Mouse (Mus musculus) liver, embryonic 11.5 days (tissue): ENCODE results near the gene Baz2b. TPM values are rescaled to one million over a fixed set of nuclear protein-coding genes. Genes with fewer than 3 reads are reported as not detected.
A peak's percentile ranks its signal among the peaks of the same experiment; 100 is the strongest.

Source experiments
- ATAC-seq: fragments of 200-750 bp; cut with Nextera tagmentation; replicated peaks from 2 replicates; pipeline ENCODE4 v1.8.0; 2017; ENCODE audit warnings: moderate number of reproducible peaks, mild to moderate bottlenecking, moderate TSS enrichment, moderate library complexity; ENCODE audit not compliant: low FRiP score
- DNase-seq: peaks from one replicate; pipeline ENCODE4 v3.0.0-alpha.2; 2017; ENCODE audit warnings: low spot score
- H3K27ac ChIP-seq: fragments of 300-500 bp; sonication (generic); 2 replicates; pipeline ENCODE4 v1.5.1; 2014; ENCODE audit warnings: mild to moderate bottlenecking, low read depth, low read length, control low read depth
- H3K27me3 ChIP-seq: fragments of 300-500 bp; sonication (generic); replicated peaks from 2 replicates; pipeline ENCODE4 v1.6.1; 2014; ENCODE audit warnings: low read length, mixed read lengths; ENCODE audit not compliant: control insufficient read depth, insufficient read depth
- H3K36me3 ChIP-seq: fragments of 300-500 bp; sonication (generic); 2 replicates; pipeline ENCODE4 v1.6.1; 2014; ENCODE audit warnings: mild to moderate bottlenecking, low read length, moderate library complexity, mixed read lengths; ENCODE audit not compliant: control insufficient read depth, insufficient read depth
- H3K4me1 ChIP-seq: fragments of 300-500 bp; sonication (generic); replicated peaks from 2 replicates; pipeline ENCODE4 v1.6.1; 2014; ENCODE audit warnings: low read length, mixed read lengths; ENCODE audit not compliant: control insufficient read depth, insufficient read depth
- H3K4me2 ChIP-seq: fragments of 300-500 bp; sonication (generic); 2 replicates; pipeline ENCODE4 v1.6.1; 2014; ENCODE audit warnings: mild to moderate bottlenecking, control low read depth, moderate library complexity
- H3K4me3 ChIP-seq: fragments of 300-500 bp; sonication (generic); 2 replicates; pipeline ENCODE4 v1.5.1; 2014; ENCODE audit warnings: low read depth, low read length, control low read depth
- H3K9ac ChIP-seq: fragments of 300-500 bp; sonication (generic); 2 replicates; pipeline ENCODE4 v1.6.1; 2014; ENCODE audit warnings: low read depth, low read length, control low read depth
- H3K9me3 ChIP-seq: fragments of 300-500 bp; sonication (generic); 2 replicates; pipeline ENCODE4 v1.6.1; 2016; ENCODE audit warnings: low read length, inconsistent platforms, mixed read lengths; ENCODE audit not compliant: control insufficient read depth
- WGBS: fragments of 180-500 bp; shearing (Covaris S2); extraction: QIAGEN DNeasy Blood & Tissue Kit; methylation state at CpG from one replicate; pipeline ENCODE4 v1.1.7; 2014; 5-methylcytosine and 5-hydroxymethylcytosine counted together
- polyA plus RNA-seq: library from polyadenylated mRNA; unstranded; fragments of >200 nt; fragmentation: Nextera tagmentation; extraction: Ambion mirVana; gene quantifications from 2 replicates; pipeline ENCODE4 v1.2.1, GENCODE M21; 2014

Baz2b gene
- polyA plus RNA-seq, 1 experiment from 2014 or later: 35.2 TPM

DNA sequence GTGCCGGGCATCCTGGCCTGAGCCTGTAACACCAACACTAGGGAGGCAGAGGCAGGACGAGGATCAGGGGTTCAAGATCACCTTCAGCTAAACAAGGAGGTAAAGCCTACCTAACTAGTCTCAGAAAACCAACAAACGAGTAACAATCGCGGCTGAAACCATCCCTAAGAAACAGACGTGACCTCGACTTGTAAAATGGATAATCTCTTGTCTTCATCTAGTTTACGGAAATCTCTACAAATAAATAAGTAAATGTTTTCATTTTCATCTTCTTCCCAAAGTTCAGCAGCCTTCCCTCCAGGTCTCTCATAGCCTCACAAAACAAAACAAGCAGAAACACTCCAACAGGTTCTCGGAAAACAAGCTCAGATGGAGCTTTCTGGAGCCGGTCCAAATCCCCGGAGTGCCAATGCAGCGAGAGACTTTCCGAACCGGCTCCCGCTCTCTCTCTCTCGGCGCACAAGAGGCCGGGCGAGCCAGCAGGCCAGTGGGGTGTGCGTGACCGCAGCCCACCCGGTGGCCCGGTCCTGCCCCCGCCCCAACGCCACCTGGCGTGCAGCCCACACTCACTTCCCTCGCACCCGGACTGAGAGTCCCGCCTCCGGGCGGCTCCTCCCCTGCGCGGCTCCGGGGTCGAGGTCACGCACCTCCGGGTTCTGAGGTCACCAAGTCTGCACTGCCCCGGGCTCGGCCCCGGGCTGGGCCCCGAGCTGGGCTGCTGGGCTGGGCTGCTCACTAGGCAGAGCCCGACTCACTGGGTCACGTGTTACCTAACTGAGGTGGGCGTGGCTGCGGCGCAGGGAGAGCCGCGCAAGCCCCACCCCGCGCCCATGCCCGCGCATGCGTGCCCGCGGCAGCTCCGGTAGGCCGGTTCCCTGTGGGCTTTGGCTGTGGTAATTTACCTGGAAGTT, 327.6 kb downstream of the Baz2b start, which contains the start of gene Wdsub1:
TSS of gene Wdsub1 (minus strand) at position 761 of the 911 bp plus-strand sequence.
- DNase-seq (peak; percentile 91), ATAC-seq (peak; percentile 95)
- WGBS: 4% methylated on average over 57 of the region's 57 CpGs
- H3K9ac ChIP-seq: peak within 1 kb of the TSS; percentile 73
- H3K4me2 ChIP-seq: peak within 1 kb of the TSS; percentile 75
- H3K36me3 ChIP-seq: no peaks in the 10 kb centered on the region
- no peaks in the 10 kb centered on the region for H3K9me3 ChIP-seq
- 0 out of 2 replicates have a peak, but pooled peaks cover 5% of the 10 kb centered on the region for H3K4me1 ChIP-seq
- peak within 1 kb of the TSS; percentile 74 for H3K4me3 ChIP-seq
- no peaks in the 10 kb centered on the region for H3K27me3 ChIP-seq
- peak within 1 kb of the TSS; percentile 57 for H3K27ac ChIP-seq

DNA sequence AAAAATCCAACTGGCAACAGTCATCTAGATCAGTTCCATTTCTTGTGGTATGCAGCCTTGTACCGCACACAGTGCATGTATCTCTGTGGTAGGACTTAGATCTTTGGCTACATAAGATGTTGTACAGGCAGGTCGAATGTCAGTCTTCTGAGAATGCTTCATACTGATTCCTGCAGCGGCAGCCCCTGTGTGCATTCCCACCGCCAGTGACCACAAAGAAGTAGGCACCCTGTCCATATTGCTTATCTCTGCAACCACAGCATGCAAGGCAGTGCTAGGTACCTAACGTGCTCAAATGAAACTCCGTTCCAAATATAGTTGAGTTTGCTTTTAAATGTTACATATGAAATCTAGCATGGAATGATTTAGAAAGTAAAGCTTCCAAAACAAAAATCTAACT, 328.2 kb downstream of the Baz2b start:
- Histone ChIP-seq H3K4me3 (peak overlapping the region; percentile 74), H3K4me1 (0 out of 2 replicates have a peak, but pooled peaks cover 5% of the 10 kb centered on the region), H3K9me3 (no peaks in the 10 kb centered on the region), H3K4me2 (peak overlapping the region; percentile 75), H3K9ac (peak overlapping the region; percentile 73), H3K27me3 (no peaks in the 10 kb centered on the region), H3K27ac (peak overlapping the region; percentile 57; the same call in 1 of the 2 replicates), H3K36me3 (no peaks in the 10 kb centered on the region; the same call in 1 of the 2 replicates)
- WGBS: 34% methylated on average over 6 of the region's 6 CpGs
- ATAC-seq (no peak; the same call in 1 of the 2 replicates), DNase-seq (no peak)

DNA sequence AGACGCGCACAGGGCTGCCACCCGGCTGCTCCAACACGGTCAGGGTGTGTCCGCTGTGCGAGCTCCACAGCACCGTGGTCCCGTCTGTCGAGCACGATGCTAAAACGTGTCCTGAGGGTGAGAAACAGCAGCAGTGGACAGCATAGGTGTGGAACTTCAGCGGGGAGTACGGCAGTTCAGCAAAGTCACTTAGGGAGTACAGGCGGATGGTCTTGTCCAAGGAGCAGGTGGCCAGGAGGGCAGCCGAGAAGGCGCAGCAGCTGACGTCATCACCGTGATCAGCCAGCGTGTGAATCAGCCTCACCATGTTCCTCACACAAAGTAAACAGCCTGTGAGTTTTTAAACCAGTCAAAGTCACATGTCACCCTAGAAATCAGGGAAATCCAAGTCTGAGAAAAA, 331.4 kb downstream of the Baz2b start:
- Histone ChIP-seq H3K4me2 (no peak overlapping the region), H3K4me1 (0 out of 2 replicates have a peak, but pooled peaks cover 5% of the 10 kb centered on the region), H3K9me3 (no peaks in the 10 kb centered on the region), H3K36me3 (no peaks in the 10 kb centered on the region; the same call in 1 of the 2 replicates), H3K9ac (no peak overlapping the region), H3K27ac (no peak overlapping the region), H3K27me3 (no peaks in the 10 kb centered on the region), H3K4me3 (no peak overlapping the region)
- ATAC-seq: no peak
- DNase-seq: no peak
- WGBS: 69% methylated on average over 19 of the region's 19 CpGs

DNA sequence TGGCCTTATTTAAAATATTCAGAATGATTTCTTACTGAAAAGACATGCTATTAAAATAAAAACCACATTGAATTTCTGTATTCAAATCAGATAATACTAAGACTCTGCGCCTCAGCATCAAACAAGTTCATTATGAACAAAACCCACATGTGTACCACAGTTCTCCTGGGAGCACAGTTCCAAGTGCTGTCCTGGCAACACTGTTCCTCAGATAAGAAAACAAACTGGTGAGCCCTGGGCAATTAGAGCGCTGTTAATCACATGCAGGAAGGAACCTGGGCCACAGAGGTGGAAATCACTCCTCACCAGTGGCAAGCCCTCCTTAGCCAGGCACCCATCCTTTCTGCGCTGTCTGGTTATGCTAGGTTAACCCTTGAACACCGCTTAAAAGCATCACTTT, 332.3 kb downstream of the Baz2b start:
- Histone ChIP-seq H3K4me2 (no peak overlapping the region), H3K36me3 (no peaks in the 10 kb centered on the region; the same call in 1 of the 2 replicates), H3K9ac (no peak overlapping the region), H3K27me3 (no peaks in the 10 kb centered on the region), H3K4me1 (0 out of 2 replicates have a peak, but pooled peaks cover 5% of the 10 kb centered on the region), H3K27ac (no peak overlapping the region), H3K9me3 (no peaks in the 10 kb centered on the region), H3K4me3 (no peak overlapping the region)
- ATAC-seq (no peak), DNase-seq (no peak)
- 75% methylated on average over 4 of the region's 4 CpGs for WGBS

DNA sequence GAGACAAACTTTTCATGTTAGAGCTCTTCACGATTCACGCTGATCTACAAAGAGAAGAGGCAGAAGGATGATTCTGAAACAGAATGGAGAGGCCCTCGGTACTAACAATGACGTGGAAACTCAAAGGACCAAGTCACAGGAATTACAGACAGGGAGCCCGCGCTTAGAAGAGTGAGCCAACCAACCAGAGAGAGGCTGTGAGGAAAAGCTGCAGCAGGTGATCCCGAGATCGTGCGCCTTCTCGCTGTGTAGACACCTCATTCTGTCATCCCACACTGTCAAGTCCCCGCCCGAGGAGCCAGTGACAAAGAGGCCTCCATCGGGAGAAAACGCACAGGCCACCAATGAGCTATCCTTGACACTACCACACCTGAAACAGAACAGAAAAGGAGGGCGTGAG, 333.2 kb downstream of the Baz2b start:
- Histone ChIP-seq H3K27ac (no peak overlapping the region), H3K4me2 (no peak overlapping the region), H3K36me3 (peaks cover 2% of the 10 kb centered on the region), H3K9ac (no peak overlapping the region), H3K4me1 (0 out of 2 replicates have a peak, but pooled peaks cover 2% of the 10 kb centered on the region), H3K27me3 (no peaks in the 10 kb centered on the region), H3K4me3 (no peak overlapping the region), H3K9me3 (no peaks in the 10 kb centered on the region)
- ATAC-seq: no peak
- WGBS: 87% methylated on average over 15 of the region's 15 CpGs
- DNase-seq: no peak

DNA sequence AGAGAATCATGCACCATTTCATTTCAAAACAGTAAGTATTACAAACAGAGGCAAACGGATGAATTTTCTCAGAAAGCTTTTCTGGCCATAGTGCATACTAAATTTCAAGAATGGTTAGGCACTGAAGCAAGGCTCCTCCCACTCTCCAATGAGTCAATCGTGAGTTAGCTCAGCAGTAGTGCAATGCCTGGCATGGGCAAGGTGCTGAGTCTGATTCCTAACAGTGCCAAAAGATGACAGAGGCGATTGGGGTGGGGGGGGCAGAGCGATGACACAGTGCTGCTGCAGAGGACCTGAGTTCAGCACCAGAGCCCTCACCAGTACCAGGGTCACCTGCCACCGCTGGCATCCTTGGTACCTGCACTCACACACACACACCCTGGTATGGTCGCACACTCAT, 339.1 kb downstream of the Baz2b start:
- Histone ChIP-seq H3K36me3 (peaks cover 2% of the 10 kb centered on the region; the same call in 1 of the 2 replicates), H3K4me2 (no peak overlapping the region), H3K9ac (no peak overlapping the region), H3K4me3 (no peak overlapping the region), H3K27me3 (no peaks in the 10 kb centered on the region), H3K9me3 (no peaks in the 10 kb centered on the region), H3K27ac (no peak overlapping the region), H3K4me1 (no peaks in the 10 kb centered on the region)
- 90% methylated on average over 6 of the region's 6 CpGs for WGBS
- DNase-seq: no peak
- ATAC-seq: no peak

DNA sequence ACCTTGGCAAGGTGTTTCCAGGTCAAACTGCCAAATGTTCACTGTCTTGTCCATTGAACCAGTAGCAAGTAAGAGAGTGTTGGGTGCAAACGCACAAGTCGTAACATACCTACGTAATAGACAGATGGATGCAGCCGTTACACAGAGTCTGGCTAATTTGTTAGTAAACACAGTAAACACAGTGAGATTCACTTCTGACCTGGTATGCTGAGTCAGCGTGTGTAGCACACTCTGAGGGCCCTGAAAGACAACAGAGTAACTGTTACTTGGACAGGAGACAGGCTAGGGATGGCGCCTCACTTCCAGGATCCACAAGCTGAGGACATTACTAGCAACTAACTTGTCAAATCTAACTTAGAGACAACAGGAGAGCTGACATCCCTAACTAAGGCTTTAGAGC, 347.0 kb downstream of the Baz2b start:
- Histone ChIP-seq H3K4me2 (no peak overlapping the region), H3K27ac (no peak overlapping the region), H3K27me3 (no peaks in the 10 kb centered on the region), H3K36me3 (no peaks in the 10 kb centered on the region; the same call in 1 of the 2 replicates), H3K9ac (no peak overlapping the region), H3K4me1 (no peaks in the 10 kb centered on the region), H3K9me3 (no peaks in the 10 kb centered on the region), H3K4me3 (no peak overlapping the region)
- ATAC-seq (no peak), DNase-seq (no peak)
- 82% methylated on average over 6 of the region's 6 CpGs for WGBS

DNA sequence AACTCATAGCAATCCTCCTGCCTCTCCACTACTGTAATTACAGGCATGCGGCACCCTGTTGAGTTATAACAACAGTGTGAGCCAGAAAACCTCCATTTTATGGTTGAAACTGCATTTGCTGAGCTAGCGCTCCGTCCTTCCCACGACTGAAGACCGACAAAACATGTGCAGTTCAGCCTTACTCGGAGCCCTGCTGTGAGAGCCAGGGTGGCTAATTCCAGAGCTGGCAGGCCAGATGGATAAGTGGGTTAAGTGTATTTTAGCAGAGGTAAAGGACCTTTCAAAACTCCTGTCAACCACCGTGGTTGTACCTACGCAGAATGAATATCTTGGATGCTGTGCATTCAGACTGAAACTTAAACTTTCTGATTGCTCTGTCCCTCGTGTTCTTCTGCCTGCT, 355.3 kb downstream of the Baz2b start:
- H3K36me3 ChIP-seq: no peaks in the 10 kb centered on the region; the same call in 1 of the 2 replicates
- no peaks in the 10 kb centered on the region for H3K27me3 ChIP-seq
- H3K9ac ChIP-seq: no peak overlapping the region
- H3K4me2 ChIP-seq: no peak overlapping the region
- ATAC-seq (no peak), DNase-seq (no peak)
- no peak overlapping the region for H3K4me3 ChIP-seq
- H3K4me1 ChIP-seq: no peaks in the 10 kb centered on the region
- no peaks in the 10 kb centered on the region for H3K9me3 ChIP-seq
- 87% methylated on average over 9 of the region's 9 CpGs for WGBS
- H3K27ac ChIP-seq: no peak overlapping the region
